Mouse (Mus musculus) liver, postnatal 0 days (tissue): ENCODE results near the gene Vps45.

Experiments used
- CTCF ChIP-seq: sonication (generic); IDR thresholded peaks from 2 replicates; pipeline ENCODE4 v1.5.1; 2016; ENCODE audit warnings: antibody characterized with exemption, low read depth
- EP300 ChIP-seq: IDR thresholded peaks from 2 replicates; pipeline ENCODE4 v1.6.1; 2016; ENCODE audit warnings: antibody characterized with exemption, low read depth, mild to moderate bottlenecking

DNA sequence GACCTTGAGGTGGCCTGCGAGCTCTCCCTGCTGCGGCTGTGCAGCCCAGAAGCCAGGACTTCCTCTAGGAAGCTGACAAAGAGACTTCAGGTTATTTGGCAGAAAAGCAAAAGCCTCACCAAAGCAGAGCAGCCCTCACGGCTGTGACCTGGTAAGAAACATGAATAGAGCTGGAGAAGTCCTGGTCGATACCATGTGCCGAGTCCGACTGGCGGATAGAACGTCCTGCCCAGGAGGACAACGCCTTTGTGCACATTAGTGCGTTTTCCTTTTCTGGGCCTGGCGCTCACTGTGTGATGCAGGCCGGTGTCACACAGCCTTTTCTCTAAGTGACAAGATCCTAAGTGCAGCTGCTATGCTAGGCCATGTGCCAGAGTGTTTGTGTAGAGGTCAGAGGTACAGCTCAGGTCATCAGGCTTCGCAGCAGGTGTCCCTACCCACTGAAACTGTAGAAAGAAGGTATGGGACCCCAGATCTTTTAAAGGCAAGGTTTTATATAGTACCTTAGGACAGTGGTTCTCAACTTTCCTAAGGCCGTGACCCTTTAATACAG lies 58.1 kb downstream of the Vps45 start:
- no peak for TF ChIP-seq CTCF
- TF ChIP-seq EP300: no peak
